8 mouse cellular contexts compared by ENCODE assay signal in the genomic region with DNA sequence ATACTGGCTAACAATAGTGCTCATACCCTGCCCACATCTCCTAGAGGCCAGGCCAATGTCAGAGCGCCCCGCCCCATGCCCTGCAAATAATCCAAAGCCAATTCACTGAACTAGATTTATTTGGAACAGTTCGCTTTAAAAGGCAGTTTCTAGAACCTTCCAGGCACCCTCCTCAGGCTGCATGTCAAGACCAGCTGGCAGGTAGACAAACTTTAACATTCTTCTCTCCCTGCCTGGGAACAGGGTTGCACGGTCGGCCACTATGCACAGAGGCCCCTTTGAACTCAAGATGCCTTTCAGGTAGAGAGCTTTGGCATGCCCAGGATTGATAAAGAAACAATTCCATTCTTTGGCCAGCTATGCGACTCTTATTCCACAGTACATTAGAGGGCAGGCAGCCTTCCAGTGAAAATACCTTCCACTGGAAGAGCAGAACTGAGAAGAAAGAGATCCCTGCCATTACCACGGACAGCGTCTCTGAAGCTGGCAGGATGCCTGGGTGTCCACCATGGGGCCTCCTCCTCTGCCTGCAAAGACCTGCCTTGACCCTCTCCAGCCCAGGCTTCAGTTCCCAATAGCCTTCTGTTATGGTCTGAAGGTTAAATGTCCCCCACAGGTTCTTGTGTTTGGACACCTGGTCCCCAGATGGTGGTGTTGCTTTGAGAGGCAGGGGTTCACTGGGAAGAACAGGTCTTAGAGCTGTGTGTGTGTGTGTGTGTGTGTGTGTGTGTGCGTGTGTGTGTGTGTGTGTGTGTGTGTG.
DNase-seq lines count a peak whose midpoint lies in the region; ATAC-seq and TF ChIP-seq lines count a peak whose summit lies in the region.
"Had no signal": no experiment of that assay in that cellular context is flagged by ENCODE, and none has a peak within 500 bp of the region (broad histone marks: within the 10 kb centered on the region; RNA-seq: fewer than 3 reads in every experiment).

No protein-coding gene starts in this region.

- H3K9me3 ChIP-seq in intestine, postnatal 0 days (ENCODE audit: control insufficient read depth): no peaks in the 10 kb centered on the region

- DNase-seq in lung, postnatal 10 days: peak; percentile 7
- no peak for DNase-seq in lung, postnatal 14 days
- DNase-seq in cerebellum, adult 2 months: peak; percentile 71 to 76
- peak; percentile 8 for DNase-seq in embryo, embryonic 9.5 days (ENCODE audit: extremely low spot score)
- DNase-seq in mesoderm, embryonic 11.5 days (ENCODE audit: low read depth, low spot score): peak; percentile 60
- DNase-seq in thymus, postnatal 36 days: no peak

- H3K4me2 ChIP-seq in intestine, postnatal 0 days (replicated peaks; ENCODE audit: low read depth): no peak overlapping the region

- TF ChIP-seq CTCF in cerebellum, adult 2 months (IDR thresholded peaks at IDR 0.05; ENCODE audit: borderline replicate concordance, insufficient read depth, low read depth, low read length): no peak
- no peak for TF ChIP-seq CTCF in intestine, postnatal 0 days (IDR thresholded peaks at IDR 0.05; ENCODE audit: low read depth)

- H3K4me3 ChIP-seq in cerebellum, adult 2 months (replicated peaks; ENCODE audit: insufficient read depth, low read depth, low read length): no peak overlapping the region
- H3K4me3 ChIP-seq in intestine, postnatal 0 days (ENCODE audit: low read depth, low read length): no peak overlapping the region

- 29% methylated on average over 9 of the region's 9 CpGs for WGBS in cerebellum, adult 2 months
- 67% methylated on average over 9 of the region's 9 CpGs for WGBS in intestine, postnatal 0 days

- H3K9ac ChIP-seq in intestine, postnatal 0 days (ENCODE audit: low read depth, low read length): no peak overlapping the region

- H3K27me3 ChIP-seq in cerebellum, adult 2 months (ENCODE audit: control insufficient read depth, insufficient read depth, low read length): no peaks in the 10 kb centered on the region
- no peaks in the 10 kb centered on the region for H3K27me3 ChIP-seq in intestine, postnatal 0 days (replicated peaks; ENCODE audit: control insufficient read depth, insufficient read depth, low read length)
- H3K27me3 ChIP-seq: Patski had no signal

- H3K27ac ChIP-seq in cerebellum, adult 2 months (ENCODE audit: insufficient read depth, low read length): peak overlapping the region; percentile 9
- no peak overlapping the region for H3K27ac ChIP-seq in intestine, postnatal 0 days (ENCODE audit: low read depth, low read length)

- H3K4me1 ChIP-seq in cerebellum, adult 2 months (ENCODE audit: control insufficient read depth, insufficient read depth, low read length): peaks cover 31% of the 10 kb centered on the region
- H3K4me1 ChIP-seq in intestine, postnatal 0 days (replicated peaks; ENCODE audit: control insufficient read depth, insufficient read depth, low read length): no peaks in the 10 kb centered on the region

- TF ChIP-seq POLR2A in cerebellum, adult 2 months (IDR thresholded peaks at IDR 0.05; ENCODE audit: borderline replicate concordance, insufficient read depth, low read length): no peak

- ATAC-seq in intestine, postnatal 0 days: no peak
- ATAC-seq: Patski had no signal

- H3K36me3 ChIP-seq in intestine, postnatal 0 days (ENCODE audit: control insufficient read depth, insufficient read depth): no peaks in the 10 kb centered on the region

Comparison
In these comparisons a context has a peak if more than half of its experiments do, and no peak if none do; other contexts are left out.
1. DNase-seq: peak in lung, postnatal 10 days (single experiment), cerebellum, adult 2 months (2 of 2), embryo, embryonic 9.5 days (single experiment) and mesoderm, embryonic 11.5 days (single experiment); none in lung, postnatal 14 days (single experiment) and thymus, postnatal 36 days (0 of 2).